Mouse (Mus musculus) E14TG2a.4 (cell line): ENCODE measurements around the gene Ick.
"Not testable (repeated sequence)": the region's sequence is repeated elsewhere in the genome, so short reads cannot be mapped to it uniquely, and the experiment has no call there.

Experiments used
- CTCF ChIP-seq: conservative IDR thresholded peaks from 2 replicates; pipeline ENCODE4 v1.5.1; 2014; ENCODE audit warnings: low read length
- NANOG ChIP-seq: IDR thresholded peaks from 2 replicates; pipeline ENCODE4 v1.6.1; 2014; ENCODE audit warnings: borderline replicate concordance, low read length, mixed read lengths

DNA sequence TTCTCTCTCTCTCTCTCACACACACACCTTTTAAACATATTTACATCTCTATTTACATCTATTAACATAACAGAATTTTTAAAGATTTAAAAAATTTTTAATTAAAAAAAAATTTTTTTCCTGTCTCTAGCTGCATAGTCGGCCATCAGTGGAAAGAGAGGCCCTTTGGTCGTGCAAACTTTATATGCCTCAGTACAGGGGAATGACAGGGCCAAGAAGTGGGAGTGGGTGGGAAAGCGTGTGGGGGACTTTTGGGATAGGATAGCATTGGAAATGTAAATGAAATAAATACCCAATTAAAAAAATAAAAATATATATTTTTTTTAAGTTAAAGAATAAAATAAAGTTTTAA, 65.9 kb downstream of the Ick start:
- TF ChIP-seq NANOG, CTCF: not testable (repeated sequence)
